Mouse (Mus musculus): Measurements from ENCODE around the gene Rnls.

- no peak for TF ChIP-seq CTCF (IDR thresholded peaks at IDR 0.05; ENCODE audit: control insufficient read depth, insufficient read depth, insufficient replicate concordance, low read depth, low read length)
- TF ChIP-seq POLR2A (IDR thresholded peaks at IDR 0.05; ENCODE audit: control insufficient read depth, low read depth, low read length) = no peak
Measured at GRCm38 (mm10) chr19:33232902-33233301, 159.2 kb downstream of the Rnls start.

Data from testis, adult 2 months (tissue).